Mouse (Mus musculus) kidney, postnatal 0 days (tissue): ENCODE measurements around the gene Cep170b. TPM values are rescaled to one million over a fixed set of nuclear protein-coding genes. Genes with fewer than 3 reads are reported as not detected.

Experiments used
- ATAC-seq: fragments of 200-750 bp; cut with Nextera tagmentation; replicated peaks from 2 replicates; pipeline ENCODE4 v1.8.0; 2017; ENCODE audit warnings: low read depth, moderate number of reproducible peaks, moderate TSS enrichment, moderate library complexity; ENCODE audit not compliant: low FRiP score
- DNase-seq: peaks from one replicate; pipeline ENCODE4 v3.0.0-alpha.2; 2016; ENCODE audit warnings: low spot score
- H3K27ac ChIP-seq: fragments of 300-500 bp; sonication (generic); 2 replicates; pipeline ENCODE4 v1.5.1; 2014; ENCODE audit warnings: mild to moderate bottlenecking
- H3K27me3 ChIP-seq: fragments of 300-500 bp; sonication (generic); 2 replicates; pipeline ENCODE4 v1.6.1; 2014; ENCODE audit warnings: low read length, mixed read lengths; ENCODE audit not compliant: insufficient read depth
- H3K36me3 ChIP-seq: fragments of 300-500 bp; sonication (generic); 2 replicates; pipeline ENCODE4 v1.6.1; 2014; ENCODE audit warnings: low read length, mixed read lengths; ENCODE audit not compliant: insufficient read depth
- H3K4me1 ChIP-seq: fragments of 300-500 bp; sonication (generic); replicated peaks from 2 replicates; pipeline ENCODE4 v1.6.1; 2014; ENCODE audit warnings: antibody characterized with exemption, low read length, mixed read lengths; ENCODE audit not compliant: insufficient read depth
- H3K4me2 ChIP-seq: fragments of 300-500 bp; sonication (generic); 2 replicates; pipeline ENCODE4 v1.6.1; 2014; ENCODE audit warnings: mild to moderate bottlenecking, low read length, moderate library complexity, mixed read lengths
- H3K4me3 ChIP-seq: fragments of 300-500 bp; sonication (generic); replicated peaks from 2 replicates; pipeline ENCODE4 v1.5.1; 2014; ENCODE audit warnings: low read depth, low read length
- H3K9ac ChIP-seq: fragments of 300-500 bp; sonication (generic); 2 replicates; pipeline ENCODE4 v1.6.1; 2014; ENCODE audit warnings: low read depth, low read length
- H3K9me3 ChIP-seq: fragments of 300-500 bp; sonication (generic); replicated peaks from 2 replicates; pipeline ENCODE4 v1.6.1; 2016; ENCODE audit warnings: low read length, inconsistent platforms, mixed read lengths
- CTCF ChIP-seq: IDR thresholded peaks from 2 replicates; pipeline ENCODE4 v1.5.1; 2016; ENCODE audit warnings: antibody characterized with exemption, low read depth, mild to moderate bottlenecking, moderate library complexity
- WGBS: fragments of 180-500 bp; shearing (Covaris S2); extraction: QIAGEN DNeasy Blood & Tissue Kit; methylation state at CpG from one replicate; pipeline ENCODE4 v1.1.7; 2014; 5-methylcytosine and 5-hydroxymethylcytosine counted together
- polyA plus RNA-seq: library from polyadenylated mRNA; unstranded; fragments of >200 nt; fragmentation: Nextera tagmentation; extraction: Ambion mirVana; gene quantifications from 2 replicates; pipeline ENCODE4 v1.2.1, GENCODE M21; 2015

Gene Cep170b
- polyA plus RNA-seq, 1 experiment from 2014 or later, result 13.6 TPM

- Histone ChIP-seq H3K9me3 (no peaks in the 10 kb centered on the region), H3K27ac (no peak overlapping the region), H3K27me3 (no peaks in the 10 kb centered on the region), H3K4me2 (no peak overlapping the region), H3K4me3 (no peak overlapping the region), H3K4me1 (no peaks in the 10 kb centered on the region), H3K9ac (no peak overlapping the region), H3K36me3 (no peaks in the 10 kb centered on the region)
- ATAC-seq (no peak), DNase-seq (no peak)
- TF ChIP-seq CTCF, result no peak
- 87% methylated on average over 7 of the region's 7 CpGs for WGBS
Measured at GRCm38 (mm10) chr12:112764991-112765390, 44.7 kb downstream of the Cep170b start.

- Histone ChIP-seq H3K9ac (no peak overlapping the region), H3K4me3 (no peak overlapping the region), H3K27me3 (no peaks in the 10 kb centered on the region), H3K4me2 (no peak overlapping the region), H3K9me3 (no peaks in the 10 kb centered on the region), H3K27ac (no peak overlapping the region), H3K4me1 (no peaks in the 10 kb centered on the region), H3K36me3 (no peaks in the 10 kb centered on the region)
- no peak for ATAC-seq
- WGBS, result 87% methylated on average over 7 of the region's 7 CpGs
- TF ChIP-seq CTCF, result no peak
- DNase-seq, result no peak
Measured at GRCm38 (mm10) chr12:112766586-112766985, 46.3 kb downstream of the Cep170b start.

GRCm38 (mm10) chr12:112767036-112767890 lies 47.0 kb downstream of the Cep170b start:
- H3K4me1 ChIP-seq, result no peaks in the 10 kb centered on the region
- TF ChIP-seq CTCF, result no peak
- H3K27ac ChIP-seq, result no peak overlapping the region
- no peaks in the 10 kb centered on the region for H3K27me3 ChIP-seq
- ATAC-seq (no peak), DNase-seq (no peak)
- no peaks in the 10 kb centered on the region for H3K9me3 ChIP-seq
- no peaks in the 10 kb centered on the region for H3K36me3 ChIP-seq
- H3K4me2 ChIP-seq, result no peak overlapping the region
- H3K4me3 ChIP-seq, result no peak overlapping the region
- 89% methylated on average over 16 of the region's 16 CpGs for whole genome bisulfite sequencing
- no peak overlapping the region for H3K9ac ChIP-seq

- Histone ChIP-seq H3K27ac (no peak overlapping the region), H3K36me3 (no peaks in the 10 kb centered on the region), H3K27me3 (no peaks in the 10 kb centered on the region), H3K9ac (no peak overlapping the region), H3K9me3 (no peaks in the 10 kb centered on the region), H3K4me2 (no peak overlapping the region), H3K4me1 (no peaks in the 10 kb centered on the region), H3K4me3 (no peak overlapping the region)
- WGBS, result 77% methylated on average over 8 of the region's 8 CpGs
- no peak for DNase-seq
- no peak for TF ChIP-seq CTCF
- no peak for ATAC-seq
Measured at GRCm38 (mm10) chr12:112768166-112768565, 47.9 kb downstream of the Cep170b start.

GRCm38 (mm10) chr12:112769031-112769430 lies 48.8 kb downstream of the Cep170b start:
- no peak for TF ChIP-seq CTCF
- DNase-seq (no peak), ATAC-seq (no peak)
- H3K9ac ChIP-seq, result no peak overlapping the region
- H3K27me3 ChIP-seq, result no peaks in the 10 kb centered on the region
- no peaks in the 10 kb centered on the region for H3K4me1 ChIP-seq
- no peaks in the 10 kb centered on the region for H3K36me3 ChIP-seq
- WGBS, result 82% methylated on average over 6 of the region's 6 CpGs
- H3K4me2 ChIP-seq, result no peak overlapping the region
- H3K27ac ChIP-seq, result no peak overlapping the region
- H3K4me3 ChIP-seq, result no peak overlapping the region
- H3K9me3 ChIP-seq, result no peaks in the 10 kb centered on the region

- H3K4me3 ChIP-seq, result no peak overlapping the region
- ATAC-seq (no peak), DNase-seq (no peak)
- TF ChIP-seq CTCF, result no peak
- 90% methylated on average over 2 of the region's 2 CpGs for WGBS
- no peaks in the 10 kb centered on the region for H3K36me3 ChIP-seq
- no peaks in the 10 kb centered on the region for H3K4me1 ChIP-seq
- H3K9ac ChIP-seq, result no peak overlapping the region
- H3K9me3 ChIP-seq, result no peaks in the 10 kb centered on the region
- no peaks in the 10 kb centered on the region for H3K27me3 ChIP-seq
- no peak overlapping the region for H3K27ac ChIP-seq
- no peak overlapping the region for H3K4me2 ChIP-seq
Measured at GRCm38 (mm10) chr12:112769751-112770150, 49.5 kb downstream of the Cep170b start.

- Histone ChIP-seq H3K4me1 (no peaks in the 10 kb centered on the region), H3K27ac (no peak overlapping the region), H3K36me3 (no peaks in the 10 kb centered on the region), H3K4me2 (no peak overlapping the region), H3K9me3 (no peaks in the 10 kb centered on the region), H3K27me3 (no peaks in the 10 kb centered on the region), H3K9ac (no peak overlapping the region), H3K4me3 (no peak overlapping the region)
- no peak for TF ChIP-seq CTCF
- 75% methylated on average over 4 of the region's 4 CpGs for WGBS
- ATAC-seq (no peak), DNase-seq (no peak)
Measured at GRCm38 (mm10) chr12:112770396-112770795, 50.1 kb downstream of the Cep170b start.
